Mouse (Mus musculus) gastrocnemius, postnatal 25 days (tissue): ENCODE results near the gene E2f1. TPM values are rescaled to one million over a fixed set of nuclear protein-coding genes. Genes with fewer than 3 reads are reported as not detected.
A peak's percentile ranks its signal among the peaks of the same experiment; 100 is the strongest.

Source experiments
- DNase-seq: peaks from one replicate; pipeline ENCODE4 v3.0.0; 2022
- total RNA-seq, 2 experiments: library from RNA; stranded (reverse); gene quantifications; 1 replicate in 1 of 2; 2 replicates in 1 of 2; pipeline ENCODE4 v1.2.3; 2021

E2f1 gene
- total RNA-seq, 2 experiments from 2014 or later, result 0.87 to 1.8 TPM

DNA sequence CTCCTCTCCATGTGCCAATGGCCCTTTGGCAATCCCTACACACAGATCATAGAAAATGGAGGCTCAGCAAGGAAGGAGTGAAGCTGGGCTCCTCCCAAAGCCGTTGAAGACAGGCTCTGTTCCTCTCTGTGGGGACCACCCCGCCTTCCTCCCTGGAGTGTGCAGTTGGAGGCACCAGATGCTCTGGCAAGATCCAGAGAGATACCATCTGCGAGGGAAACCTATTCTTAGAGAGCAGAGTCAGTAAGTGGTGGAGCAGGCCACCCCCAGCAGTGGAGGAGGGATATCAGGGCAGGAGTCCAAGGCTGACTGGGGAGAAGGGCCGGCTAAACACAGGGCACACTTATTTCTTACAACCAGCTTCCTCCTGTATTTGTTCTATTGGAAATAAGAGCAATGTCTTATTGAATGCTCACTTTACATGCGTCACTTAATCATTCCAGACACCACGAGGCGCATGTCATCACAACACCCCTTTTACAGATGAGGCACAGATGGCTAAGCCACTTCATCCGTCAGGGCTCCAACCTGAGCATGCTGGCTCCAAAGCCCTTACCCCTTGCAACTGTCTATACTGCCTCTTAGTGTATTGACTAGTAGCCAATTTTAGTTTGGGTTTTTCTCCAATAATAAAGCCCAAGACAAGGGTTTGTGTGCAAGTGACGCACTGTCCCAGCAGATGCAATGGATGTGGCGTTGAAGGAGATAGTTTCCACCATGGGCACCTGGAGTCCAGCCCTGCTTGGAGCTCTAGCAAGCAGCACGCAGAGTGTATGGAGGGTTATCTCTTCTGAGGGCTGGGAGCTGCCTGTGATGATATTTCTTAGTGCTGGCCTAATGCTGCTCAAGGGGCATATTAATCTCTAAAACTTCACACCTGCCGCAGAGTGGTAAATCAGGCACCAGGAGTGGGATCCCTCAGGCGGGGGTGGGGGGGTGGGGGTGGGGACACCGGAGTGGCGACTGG is 14.5 kb upstream of the E2f1 start:
- no peak for DNase-seq

DNA sequence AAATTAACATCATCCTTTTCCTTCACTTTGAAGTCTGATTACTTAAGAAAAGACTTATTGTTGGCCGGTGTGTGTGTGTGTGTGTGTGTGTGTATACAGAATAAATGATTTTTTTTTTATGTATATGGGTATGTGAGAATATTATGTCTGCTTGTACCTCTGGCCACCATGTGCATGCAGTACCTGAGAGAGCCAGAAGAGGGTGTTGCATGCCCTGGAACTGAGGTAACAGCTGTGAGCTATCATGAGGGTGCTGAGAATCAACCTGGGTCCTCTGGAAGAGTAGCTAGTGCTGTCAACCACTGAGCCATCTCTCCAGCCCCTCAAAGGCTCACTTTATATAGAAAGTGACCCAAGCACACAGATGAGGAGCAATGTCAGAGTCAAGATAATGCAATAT is 11.7 kb upstream of the E2f1 start:
- no peak for DNase-seq

DNA sequence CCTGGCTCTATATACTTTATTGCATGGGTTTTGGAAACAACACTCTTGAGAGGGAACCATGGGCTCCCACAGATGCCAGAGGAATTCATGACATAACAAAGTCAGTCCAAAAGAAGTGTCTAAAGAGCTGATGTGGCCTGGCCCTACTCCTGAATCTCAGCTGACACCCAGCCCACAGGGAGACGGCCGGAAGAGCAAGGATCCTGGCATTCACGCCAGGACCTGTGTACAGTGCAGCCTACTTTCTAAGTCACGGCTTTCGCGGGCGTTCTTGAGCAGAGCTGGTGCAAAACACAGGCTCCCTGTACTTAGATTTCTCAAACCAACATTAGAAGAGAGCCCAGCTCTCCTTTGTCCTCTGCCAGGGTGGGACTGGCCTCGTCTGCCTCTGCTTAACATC is 10.9 kb upstream of the E2f1 start:
- peak; percentile 64 for DNase-seq

DNA sequence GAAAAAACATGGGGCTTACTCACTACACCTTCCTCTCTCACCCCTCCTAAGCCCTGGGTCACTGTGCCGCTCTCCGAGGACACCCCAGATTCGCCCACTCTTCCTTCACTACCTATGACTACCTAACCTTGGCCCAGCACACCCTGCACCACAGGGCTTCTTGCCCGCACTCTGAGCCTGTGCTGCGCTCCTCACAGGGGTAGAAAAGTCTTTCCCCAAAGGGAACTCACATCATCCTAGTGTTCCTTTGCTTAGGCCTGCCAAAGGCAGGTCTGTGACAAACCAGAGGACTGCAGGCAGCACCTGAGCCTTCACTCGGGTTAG is 8.0 kb upstream of the E2f1 start:
- no peak for DNase-seq

DNA sequence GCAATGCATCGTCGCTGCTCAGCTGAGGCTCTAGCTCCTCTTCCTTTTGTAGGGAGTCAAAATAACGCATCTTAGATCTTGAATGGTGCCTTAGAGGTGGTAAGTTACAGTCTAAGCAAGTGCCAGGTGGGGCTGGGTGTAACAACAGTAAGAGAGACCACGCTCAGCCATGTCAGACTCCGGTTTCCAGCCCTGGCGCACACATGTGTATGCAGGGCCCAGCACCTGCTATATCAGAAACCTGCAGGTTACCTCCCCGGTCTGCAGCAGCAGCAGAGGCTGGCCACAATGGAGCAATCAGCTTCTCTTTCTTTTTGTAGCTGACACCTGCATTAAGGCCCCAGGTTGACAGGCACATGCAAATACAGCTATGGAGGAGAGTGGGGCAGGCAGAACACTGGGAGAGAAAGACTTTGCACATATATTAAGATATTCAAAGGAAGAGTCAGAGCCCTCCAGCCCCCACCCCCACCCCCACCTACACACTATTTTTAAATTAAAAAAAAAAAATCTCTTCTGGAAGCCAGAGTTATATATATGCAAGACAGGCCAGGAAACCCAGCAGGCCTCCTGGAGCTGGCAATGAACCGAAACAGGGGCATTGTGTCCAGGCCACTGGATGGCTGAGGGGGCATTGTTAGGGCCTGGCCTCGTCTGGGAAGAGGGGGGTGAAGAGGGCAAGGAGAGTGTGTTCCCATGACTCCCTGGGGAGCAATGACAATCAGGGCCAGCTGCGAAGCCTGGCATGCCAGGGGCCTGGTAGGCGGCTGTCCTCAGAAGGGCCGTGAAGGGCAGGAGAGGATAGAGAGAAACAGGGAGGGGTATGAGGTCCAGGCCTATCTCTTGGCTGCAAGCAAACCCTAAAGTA is 7.4 kb upstream of the E2f1 start:
- DNase-seq, result no peak

DNA sequence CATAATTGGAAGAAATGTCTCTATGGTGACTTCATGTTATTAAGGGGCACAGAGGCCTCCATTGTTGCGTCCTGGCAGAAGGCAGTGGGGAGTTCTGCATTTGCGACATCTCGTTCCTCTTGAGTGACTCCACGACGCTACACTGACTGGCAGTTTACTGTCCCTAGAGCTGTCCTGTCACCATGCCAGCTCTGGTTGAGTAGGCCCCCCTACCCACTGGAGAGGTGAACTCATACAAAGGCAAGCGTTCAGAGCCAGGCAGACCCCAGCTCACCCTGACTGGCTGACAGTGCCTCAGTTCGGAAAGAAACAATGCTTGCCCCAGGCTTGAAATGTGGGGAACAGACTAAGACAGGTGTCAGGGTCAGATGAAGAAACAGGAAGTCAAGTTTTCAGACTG is 4.6 kb upstream of the E2f1 start:
- no peak for DNase-seq

DNA sequence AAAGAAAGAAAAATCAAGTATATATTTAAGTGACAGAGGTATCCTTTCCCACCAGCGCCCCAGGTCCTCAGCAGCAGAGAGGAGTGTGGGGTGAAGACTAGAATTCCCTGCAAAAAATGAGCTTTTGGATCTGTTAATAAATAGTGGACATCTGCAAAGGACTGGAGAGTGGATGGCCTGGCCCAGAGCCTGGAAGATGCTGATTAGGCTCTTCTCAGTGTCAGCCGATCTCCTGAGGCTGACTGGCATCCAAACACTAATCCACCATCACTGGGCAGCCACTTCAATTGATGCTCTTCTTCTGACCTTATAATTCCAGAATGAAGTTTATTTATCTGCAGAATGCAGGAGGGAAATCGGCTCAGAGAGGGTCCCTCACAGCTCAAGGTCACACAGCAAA is 3.3 kb upstream of the E2f1 start:
- no peak for DNase-seq

DNA sequence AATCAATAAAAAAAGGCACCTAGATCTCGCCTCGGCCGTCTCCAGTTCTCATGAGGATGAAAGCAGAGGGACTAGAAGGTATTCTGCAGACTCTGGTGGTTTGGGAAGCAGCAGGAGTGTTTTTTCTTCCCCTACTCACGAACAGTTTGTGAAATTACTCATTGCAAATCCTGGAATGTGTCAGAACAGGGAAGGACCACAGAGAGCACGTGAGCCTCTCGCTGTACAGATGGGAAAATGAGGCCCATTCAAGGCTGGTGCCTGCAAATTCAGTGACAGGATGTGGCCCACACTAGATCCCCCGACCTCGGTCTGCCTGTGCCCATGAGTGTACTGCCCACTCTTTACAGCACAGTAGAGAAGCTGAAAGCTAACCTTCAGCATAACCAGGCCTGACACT is 2.3 kb upstream of the E2f1 start:
- DNase-seq, result no peak

DNA sequence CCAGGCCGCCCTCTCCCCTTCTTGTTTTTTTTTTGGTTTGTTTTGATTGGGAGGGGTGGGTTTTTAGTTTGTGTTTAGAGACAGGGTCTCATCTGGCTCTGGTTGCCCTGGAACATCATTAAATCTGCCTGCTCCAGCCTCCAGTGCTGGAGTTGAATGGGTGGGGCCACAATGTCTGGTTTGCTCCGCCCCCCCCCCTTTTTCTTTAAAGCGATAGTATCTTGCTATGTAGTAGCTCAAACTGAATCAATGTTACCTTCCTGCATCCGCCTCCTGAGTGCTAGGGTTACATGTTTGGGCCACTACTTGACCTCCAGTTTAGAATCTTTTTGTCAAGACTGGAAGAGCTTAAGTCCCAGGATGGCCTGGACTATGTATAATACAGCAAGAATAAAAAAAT is 1.6 kb upstream of the E2f1 start:
- DNase-seq, result no peak

DNA sequence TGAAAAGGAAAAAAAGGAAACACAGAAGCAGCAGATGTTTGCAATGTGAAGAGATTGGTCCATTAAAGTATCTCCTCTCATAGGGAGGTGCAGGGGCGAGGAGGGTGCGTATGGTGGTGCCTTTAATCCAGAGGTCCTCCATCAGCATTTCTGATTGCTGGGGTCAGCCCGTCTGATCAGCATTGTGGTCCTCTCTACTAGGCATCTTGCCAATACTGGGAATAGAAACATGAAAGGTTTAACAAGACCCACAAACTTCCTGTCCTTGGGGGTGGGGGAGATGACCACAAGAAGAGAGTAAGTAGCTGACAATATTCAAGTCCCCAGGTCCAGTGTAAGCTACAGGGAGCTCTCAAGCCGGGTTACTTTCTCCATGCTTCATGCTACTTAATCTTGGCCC is 974 bp upstream of the E2f1 start:
- no peak for DNase-seq

DNA sequence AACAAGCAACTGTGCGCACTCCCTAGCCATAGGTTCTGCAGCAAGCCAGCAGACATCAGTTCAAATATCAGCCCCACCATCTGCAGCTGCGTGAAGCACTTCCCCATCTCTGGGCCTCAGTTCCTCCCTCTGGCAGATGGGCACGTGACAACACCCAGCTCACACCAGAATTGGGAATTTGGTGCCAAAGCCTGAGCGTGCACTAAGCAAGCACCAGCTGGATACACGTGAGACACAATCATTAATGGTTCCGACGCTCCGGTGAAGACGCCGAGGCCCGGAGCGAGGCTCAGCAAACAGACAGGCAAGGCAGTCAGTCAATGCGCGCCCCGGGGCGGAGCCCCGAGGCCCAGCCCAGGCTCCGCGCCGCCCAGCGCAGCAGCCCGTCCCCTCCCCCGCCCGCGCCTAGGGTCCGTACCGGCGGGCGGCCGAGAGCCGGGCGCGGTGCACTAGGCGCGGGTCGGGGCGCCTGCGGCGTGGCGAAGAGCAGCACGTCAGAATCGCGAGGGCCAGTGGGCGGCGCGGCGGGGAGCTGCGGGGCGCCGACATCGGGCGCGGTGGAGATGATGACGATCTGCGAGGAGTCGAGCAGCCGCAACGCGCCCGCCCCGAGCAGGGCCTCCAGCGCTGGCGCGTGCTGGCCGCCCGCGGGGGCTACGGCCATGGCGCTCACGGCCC is 482 bp downstream of the E2f1 start:
- peak; percentile 57 for DNase-seq

DNA sequence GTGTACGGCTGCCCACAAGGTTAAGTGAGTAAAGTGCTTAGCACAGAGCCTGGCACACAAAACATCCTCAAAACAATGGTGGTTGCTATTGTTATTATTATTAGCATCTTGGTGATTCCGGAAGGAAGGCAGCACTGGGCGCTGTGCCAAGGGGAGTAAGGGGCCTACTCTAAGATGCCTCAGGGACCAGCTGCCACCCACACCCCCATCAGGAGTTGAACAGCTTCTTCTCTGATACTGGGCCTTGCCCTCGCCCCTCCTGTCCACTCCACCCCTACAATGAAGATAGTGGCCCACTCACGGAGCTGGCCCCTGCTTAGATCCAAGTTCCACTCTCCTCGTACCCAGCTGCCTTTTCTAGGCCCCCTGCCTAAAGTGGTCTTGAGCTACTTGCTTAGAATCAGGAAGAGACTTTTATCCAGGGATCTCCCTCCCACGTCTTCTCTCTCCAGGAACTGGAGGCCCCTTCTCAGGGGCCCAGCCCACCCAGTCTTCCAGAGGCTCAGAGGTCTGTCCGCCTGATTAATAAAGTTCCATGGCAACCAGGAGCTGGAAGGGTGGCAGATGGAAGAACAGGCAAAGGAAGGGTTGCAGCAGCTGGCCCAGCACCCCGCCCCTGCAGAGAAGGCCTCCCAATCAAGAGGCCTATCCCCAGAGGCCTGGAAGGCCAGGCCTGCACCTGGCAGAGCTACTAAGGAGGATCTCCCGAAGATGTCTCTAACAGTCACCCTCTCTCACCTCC is 1.2 kb downstream of the E2f1 start:
- no peak for DNase-seq

DNA sequence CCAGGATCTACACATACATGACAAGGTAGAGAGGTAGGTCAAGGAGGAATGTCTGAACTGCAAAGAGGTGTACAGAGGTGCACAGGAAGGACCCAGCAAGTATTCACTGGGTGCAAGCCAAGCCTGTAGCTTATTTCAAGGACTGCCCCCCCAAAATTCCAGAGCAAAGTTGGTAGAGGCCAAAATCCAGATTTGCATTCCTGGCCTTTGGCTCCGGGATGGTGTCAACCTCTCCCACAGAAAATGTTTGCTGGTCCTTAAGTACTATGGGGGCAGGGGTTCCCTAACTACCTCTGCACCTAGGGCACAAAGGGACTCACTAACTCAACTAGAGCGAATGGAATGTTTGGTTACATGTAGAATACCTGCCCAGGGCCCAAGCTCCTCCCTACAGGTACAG is 1.9 kb downstream of the E2f1 start:
- no peak for DNase-seq

DNA sequence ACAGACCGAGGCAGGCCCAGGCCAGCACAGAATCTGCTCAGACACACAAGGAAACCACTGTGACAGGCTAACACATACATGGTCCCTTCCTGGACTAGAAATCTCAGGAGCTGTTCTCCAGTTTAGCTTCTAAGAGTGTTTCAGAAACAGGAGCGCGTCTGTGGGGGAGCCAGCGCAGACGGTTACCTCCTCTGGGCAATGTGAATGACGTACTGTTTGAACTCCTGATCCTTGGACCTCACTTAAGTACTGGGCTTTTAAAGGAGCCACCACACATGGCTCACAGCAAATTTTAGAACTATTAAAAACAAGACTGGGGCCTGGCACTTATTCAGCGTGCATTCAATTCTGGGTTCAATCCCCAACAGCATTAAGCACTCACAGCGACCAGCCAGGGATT is 3.1 kb downstream of the E2f1 start:
- no peak for DNase-seq

DNA sequence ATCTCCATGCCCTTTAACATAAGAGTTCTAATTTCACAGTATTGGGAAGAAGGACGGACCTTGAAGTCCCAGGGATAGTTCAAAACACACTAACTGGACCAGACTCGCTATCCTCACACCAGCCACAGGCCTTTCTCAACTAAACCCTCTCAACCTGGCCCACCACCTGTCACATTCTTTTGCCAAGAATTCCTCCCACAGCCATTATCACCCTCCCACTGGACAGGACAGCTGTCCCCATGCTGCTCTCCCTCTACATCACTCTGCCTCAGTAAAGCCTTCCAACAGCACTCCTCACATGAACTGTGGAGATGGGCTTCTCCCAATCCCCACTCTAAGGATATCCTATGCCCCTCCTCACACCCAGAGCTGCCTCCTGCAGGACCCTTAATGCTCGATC is 4.1 kb downstream of the E2f1 start:
- DNase-seq, result no peak

DNA sequence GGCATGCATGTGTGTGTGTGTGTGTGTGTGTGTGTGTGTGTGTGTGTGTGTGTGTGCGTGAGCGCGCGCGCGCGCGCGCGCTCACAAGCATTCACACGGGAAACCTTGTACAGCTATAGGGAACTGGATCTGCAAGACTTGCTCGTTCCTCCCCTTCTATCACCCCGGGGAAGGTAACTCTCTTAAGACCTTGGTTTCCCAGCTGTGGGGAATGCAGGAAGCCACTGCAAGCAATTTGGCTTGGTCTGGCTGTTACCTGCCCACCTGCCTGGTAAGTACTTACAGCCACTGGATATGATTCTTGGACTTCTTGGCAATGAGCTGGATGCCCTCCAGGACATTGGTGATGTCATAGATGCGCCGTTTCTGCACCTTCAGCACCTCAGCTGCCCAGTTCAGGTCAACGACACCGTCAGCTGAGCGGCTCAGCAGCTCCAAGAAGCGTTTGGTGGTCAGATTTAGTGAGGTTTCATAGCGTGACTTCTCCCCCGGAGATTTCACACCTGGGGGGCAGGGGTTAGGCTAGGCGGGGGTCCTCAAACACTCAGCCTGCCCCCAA is 6.0 kb downstream of the E2f1 start:
- no peak for DNase-seq

DNA sequence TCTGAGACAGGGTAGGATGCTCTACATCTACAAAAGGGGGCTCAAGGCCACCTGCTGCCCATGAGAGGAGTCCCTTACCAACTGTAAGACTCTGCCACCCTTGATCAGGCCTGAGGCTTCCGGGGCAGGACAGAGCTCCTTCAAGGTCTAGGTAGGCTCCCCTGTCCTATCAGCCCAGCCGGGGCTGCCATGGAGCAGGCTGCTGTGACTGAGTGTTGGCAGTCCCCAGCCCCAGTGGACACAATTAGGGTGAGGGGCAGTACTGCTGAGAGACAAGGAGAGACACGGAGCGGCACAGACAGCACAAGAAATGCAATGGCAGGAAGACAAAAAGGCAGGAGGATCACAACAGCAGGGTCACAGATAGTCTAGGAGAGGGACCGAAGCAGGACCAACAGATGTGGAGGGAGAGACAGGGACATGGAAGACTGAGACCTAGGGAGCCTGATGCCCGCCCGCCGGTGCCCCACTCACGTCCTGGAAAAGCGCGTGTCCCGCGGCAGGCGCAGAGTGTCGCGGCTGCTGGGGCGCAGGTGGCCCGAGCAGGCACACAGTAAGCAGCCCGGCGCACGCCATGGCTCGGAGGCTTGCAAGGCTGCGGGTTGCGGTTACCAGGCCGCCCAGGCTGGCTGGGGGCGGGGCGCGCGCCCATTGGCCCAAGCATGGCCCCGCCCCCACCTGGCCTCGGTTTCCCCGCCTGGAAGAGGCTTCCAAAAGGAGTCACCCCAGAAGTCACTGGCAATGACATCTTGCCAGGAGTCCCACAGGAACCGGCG is 11.2 kb downstream of the E2f1 start, which contains the start of gene Necab3:
Gene Necab3 (minus strand): TSS at position 627 of the 776 bp plus-strand sequence.
- peak; percentile 54 for DNase-seq

DNA sequence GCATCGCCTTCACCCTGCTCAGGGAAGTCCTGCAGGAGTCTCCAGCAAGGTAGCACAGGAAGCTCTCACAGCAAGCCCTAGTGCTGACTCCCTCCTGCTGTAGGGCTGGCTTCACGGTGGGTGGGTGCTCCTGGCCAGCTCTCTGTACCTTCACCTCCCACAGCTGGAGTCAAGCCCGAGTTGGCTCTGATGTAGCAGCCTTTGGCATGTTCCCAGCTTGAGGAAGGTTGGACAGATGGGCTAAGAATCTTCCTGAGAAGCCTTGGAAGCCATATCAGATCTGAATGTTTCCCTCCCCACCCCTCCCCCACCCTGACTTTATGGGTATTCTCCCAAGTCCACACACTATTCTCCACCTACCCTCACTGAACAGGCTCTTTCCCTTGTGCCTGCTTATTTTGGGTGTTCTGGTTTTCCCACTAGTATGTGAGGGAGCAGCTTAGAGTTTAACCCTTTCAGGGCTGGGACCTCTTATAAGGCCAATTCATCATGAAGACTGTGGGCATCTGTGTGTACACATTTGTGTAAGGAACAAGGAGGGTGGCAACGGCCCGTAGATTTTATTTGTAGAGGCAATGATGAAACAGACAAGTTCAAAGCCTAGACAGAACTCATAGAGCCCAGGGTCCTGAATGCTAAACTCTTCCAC is 12.4 kb downstream of the E2f1 start:
- DNase-seq, result no peak

DNA sequence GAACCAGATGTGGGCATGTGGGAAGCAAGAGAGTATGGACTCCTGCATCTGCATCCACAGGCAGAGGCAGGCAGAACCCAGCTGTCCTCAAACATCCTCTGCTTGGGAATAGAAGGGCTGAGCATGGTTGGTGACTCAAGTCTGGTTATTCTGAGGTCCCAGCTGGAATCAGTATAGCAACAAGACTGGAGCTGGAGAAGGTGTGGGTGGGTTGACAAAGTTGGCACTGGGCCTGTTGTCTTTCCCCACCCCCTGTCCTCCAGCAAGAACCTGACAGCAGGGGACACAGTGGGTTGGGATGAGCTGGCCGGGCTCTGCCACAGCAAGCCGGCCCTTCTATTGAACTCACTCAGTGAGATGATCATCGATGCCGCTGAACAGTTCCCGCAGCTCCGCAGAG is 14.5 kb downstream of the E2f1 start:
- DNase-seq, result no peak

DNA sequence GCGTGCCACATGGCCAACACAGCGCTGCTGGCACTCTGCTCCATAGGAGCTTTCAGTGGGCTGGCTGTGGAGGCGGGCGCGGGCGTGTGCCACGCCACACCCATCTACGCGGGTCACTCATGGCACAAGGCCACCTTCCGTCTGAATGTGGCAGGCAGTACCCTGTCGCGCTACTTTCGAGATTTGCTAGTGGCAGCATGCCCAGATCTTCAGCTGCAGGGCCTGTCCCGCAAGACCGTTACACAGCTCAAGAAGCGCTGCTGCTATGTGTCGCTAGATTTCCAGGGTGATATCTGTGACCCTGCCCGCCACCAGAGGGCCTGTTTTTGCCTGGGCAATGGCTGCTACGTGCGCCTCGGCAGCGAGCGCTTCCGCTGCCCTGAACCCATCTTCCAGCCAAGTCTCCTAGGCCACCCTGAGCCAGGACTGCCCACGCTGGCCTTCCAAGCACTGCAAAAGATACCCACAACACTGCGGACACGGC is 17.2 kb downstream of the E2f1 start:
- peak; percentile 73 for DNase-seq
